Mouse (Mus musculus): ENCODE results near the gene Lin52.

GRCm38 (mm10) chr12:84501278-84501677 is 50.1 kb downstream of the Lin52 start:
- TF ChIP-seq CTCF (IDR thresholded peaks at IDR 0.05; ENCODE audit: low read depth) (no peak), EP300 (optimal IDR thresholded peaks at IDR 0.05) (no peak)
